Mouse (Mus musculus) myocyte (in vitro differentiated cells): ENCODE measurements around the gene Slc25a36. TPM values are rescaled to one million over a fixed set of nuclear protein-coding genes. Genes with fewer than 3 reads are reported as not detected.

Experiments
- H3K27me3 ChIP-seq: one replicate; pipeline ENCODE4 v1.6.1; 2011; ENCODE audit not compliant: control insufficient read depth, insufficient read depth, insufficient read length
- H3K36me3 ChIP-seq: one replicate; pipeline ENCODE4 v1.6.1; 2011; ENCODE audit not compliant: control insufficient read depth, insufficient read depth
- H3K4me2 ChIP-seq: one replicate; pipeline ENCODE4 v1.6.1; 2011; ENCODE audit warnings: low read depth, control low read depth
- H3K4me3 ChIP-seq: one replicate; pipeline ENCODE4 v1.5.1; 2011; ENCODE audit warnings: mild to moderate bottlenecking, control low read depth, moderate library complexity
- H3K79me2 ChIP-seq: one replicate; pipeline ENCODE4 v1.6.1; 2011; ENCODE audit not compliant: control insufficient read depth, insufficient read depth
- H3ac ChIP-seq: one replicate; pipeline ENCODE4 v1.6.1; 2011; ENCODE audit not compliant: control insufficient read depth, insufficient read length
- CEBPB ChIP-seq: IDR thresholded peaks from 2 replicates; pipeline ENCODE4 v1.6.1; 2011; ENCODE audit warnings: mild to moderate bottlenecking, moderate library complexity; ENCODE audit not compliant: poor library complexity, insufficient read depth, severe bottlenecking
- E2F4 ChIP-seq: IDR thresholded peaks from one replicate; pipeline ENCODE4 v1.6.1; 2011; ENCODE audit warnings: mild to moderate bottlenecking, control low read depth, moderate library complexity; ENCODE audit not compliant: insufficient read depth
- MAX ChIP-seq: IDR thresholded peaks from one replicate; pipeline ENCODE4 v1.6.1; 2011; ENCODE audit warnings: low read depth, mild to moderate bottlenecking, control low read depth
- MYOD1 ChIP-seq, 3 experiments: IDR thresholded peaks; one replicate each; pipeline ENCODE4 v1.6.1; 2011; ENCODE audit warnings: control low read depth in 2 of 3, low read depth in 2 of 3, mild to moderate bottlenecking in 2 of 3, moderate library complexity in 1 of 3; ENCODE audit not compliant: insufficient read length in 2 of 3, control insufficient read depth in 1 of 3
- MYOG ChIP-seq, 3 experiments: IDR thresholded peaks; one replicate each; pipeline ENCODE4 v1.6.1; 2011; ENCODE audit warnings: control low read depth in 2 of 3, low read depth in 2 of 3, mild to moderate bottlenecking in 2 of 3; ENCODE audit not compliant: insufficient read length in 2 of 3, control insufficient read depth in 1 of 3, insufficient read depth in 1 of 3
- POLR2A ChIP-seq: IDR thresholded peaks from one replicate; pipeline ENCODE4 v1.6.1; 2011; ENCODE audit warnings: low read depth, mild to moderate bottlenecking, control low read depth, moderate library complexity; ENCODE audit not compliant: insufficient read length
- POLR2AphosphoS2 ChIP-seq: IDR thresholded peaks from one replicate; pipeline ENCODE4 v1.6.1; 2011; ENCODE audit warnings: low read depth, control low read depth; ENCODE audit not compliant: insufficient read length
- REST ChIP-seq: IDR thresholded peaks from one replicate; pipeline ENCODE4 v1.6.1; 2011; ENCODE audit warnings: mild to moderate bottlenecking, control low read depth, moderate library complexity; ENCODE audit not compliant: insufficient read depth, insufficient read length
- TCF12 ChIP-seq: IDR thresholded peaks from one replicate; pipeline ENCODE4 v1.6.1; 2011; ENCODE audit warnings: mild to moderate bottlenecking, control low read depth; ENCODE audit not compliant: poor library complexity, insufficient read depth, severe bottlenecking
- TCF3 ChIP-seq: IDR thresholded peaks from one replicate; pipeline ENCODE4 v1.6.1; 2011; ENCODE audit warnings: low read depth, control low read depth; ENCODE audit not compliant: insufficient read length
- USF1 ChIP-seq: IDR thresholded peaks from one replicate; pipeline ENCODE4 v1.6.1; 2011; ENCODE audit warnings: low read depth, mild to moderate bottlenecking, control low read depth, moderate library complexity
- polyA plus RNA-seq: library from polyadenylated mRNA; unstranded; fragments of >200 nt; fragmentation: generic; extraction: Trizol; gene quantifications from one replicate; pipeline ENCODE4 v1.2.1, GENCODE M21; 2012; ENCODE audit warnings: missing spikeins

Slc25a36 gene
- polyA plus RNA-seq, 1 experiment, result 6.5 TPM

DNA sequence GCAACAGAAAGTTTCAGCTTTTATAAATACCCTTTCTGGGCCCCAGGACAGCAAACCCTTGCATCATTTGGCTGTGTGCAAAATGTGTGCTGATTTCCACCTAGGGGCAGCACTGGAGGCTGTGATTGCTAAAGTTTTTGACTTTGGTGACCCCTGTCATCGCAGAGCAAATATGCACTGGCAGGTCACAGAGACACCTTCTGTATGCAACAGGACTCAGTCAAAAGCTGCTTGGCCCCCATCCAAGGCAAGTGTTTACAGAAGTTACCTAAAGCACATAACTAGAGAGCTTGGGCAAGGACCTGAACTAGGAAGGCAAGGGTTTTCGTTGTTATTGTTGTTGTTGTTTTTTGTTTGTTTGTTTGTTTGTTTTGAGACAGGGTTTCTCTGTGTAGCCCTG, 36.3 kb upstream of the Slc25a36 start:
- H3K36me3 ChIP-seq, result no peaks in the 10 kb centered on the region
- H3K4me3 ChIP-seq, result no peak overlapping the region
- peaks cover 3% of the 10 kb centered on the region for H3K27me3 ChIP-seq
- TF ChIP-seq E2F4, result no peak
- TF ChIP-seq POLR2AphosphoS2, result no peak
- no peak for TF ChIP-seq REST
- H3ac ChIP-seq, result no peak overlapping the region
- H3K4me2 ChIP-seq, result no peak overlapping the region
- no peaks in the 10 kb centered on the region for H3K79me2 ChIP-seq

DNA sequence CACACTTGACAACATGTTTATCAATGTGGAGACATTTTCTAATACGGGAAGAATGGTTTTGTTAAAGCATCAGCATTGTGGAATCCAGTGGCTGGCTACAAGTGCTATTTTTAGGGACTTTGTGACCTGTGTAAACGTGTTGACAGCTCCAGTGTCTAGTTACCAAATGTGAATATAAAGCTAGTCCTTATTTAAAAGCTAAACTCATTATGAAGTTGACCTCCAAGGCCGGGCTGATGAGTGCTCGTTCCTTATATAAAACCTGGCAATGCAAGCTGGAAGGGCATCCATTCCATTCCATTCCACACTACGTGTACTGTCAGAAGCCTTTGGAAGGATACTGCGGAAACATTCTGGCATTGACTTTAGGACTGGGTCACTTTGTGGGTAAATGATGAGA, 34.4 kb upstream of the Slc25a36 start:
- Histone ChIP-seq H3K27me3 (peaks cover 9% of the 10 kb centered on the region), H3K36me3 (no peaks in the 10 kb centered on the region), H3K4me3 (no peak overlapping the region), H3K4me2 (no peak overlapping the region), H3ac (no peak overlapping the region), H3K79me2 (no peaks in the 10 kb centered on the region)
- TF ChIP-seq POLR2AphosphoS2 (no peak), MYOG (IDR thresholded peaks at IDR 0.05; ENCODE audit: control insufficient read depth in 1 of 3, insufficient read depth in 1 of 3, insufficient read length in 2 of 3, low read depth in 2 of 3) (no peak), CEBPB (no peak), MYOD1 (IDR thresholded peaks at IDR 0.05; ENCODE audit: control insufficient read depth in 1 of 3, insufficient read length in 2 of 3, low read depth in 2 of 3) (no peak)

- Histone ChIP-seq H3K79me2 (no peaks in the 10 kb centered on the region), H3K27me3 (peaks cover 15% of the 10 kb centered on the region), H3K4me3 (no peak overlapping the region), H3K4me2 (no peak overlapping the region), H3K36me3 (no peaks in the 10 kb centered on the region), H3ac (no peak overlapping the region)
- TF ChIP-seq POLR2A (no peak), E2F4 (no peak), POLR2AphosphoS2 (no peak), REST (no peak), CEBPB (no peak)
Measured at GRCm38 (mm10) chr9:97143416-97143815, 32.5 kb upstream of the Slc25a36 start.

- no peak overlapping the region for H3K4me3 ChIP-seq
- no peaks in the 10 kb centered on the region for H3K36me3 ChIP-seq
- H3K79me2 ChIP-seq, result no peaks in the 10 kb centered on the region
- H3K27me3 ChIP-seq, result peaks cover 15% of the 10 kb centered on the region
- TF ChIP-seq MYOG (IDR thresholded peaks at IDR 0.05; ENCODE audit: control insufficient read depth in 1 of 3, insufficient read depth in 1 of 3, insufficient read length in 2 of 3, low read depth in 2 of 3) (no peak), TCF3 (no peak), CEBPB (no peak)
- H3K4me2 ChIP-seq, result no peak overlapping the region
- no peak overlapping the region for H3ac ChIP-seq
Measured at GRCm38 (mm10) chr9:97142558-97142957, 31.6 kb upstream of the Slc25a36 start.

DNA sequence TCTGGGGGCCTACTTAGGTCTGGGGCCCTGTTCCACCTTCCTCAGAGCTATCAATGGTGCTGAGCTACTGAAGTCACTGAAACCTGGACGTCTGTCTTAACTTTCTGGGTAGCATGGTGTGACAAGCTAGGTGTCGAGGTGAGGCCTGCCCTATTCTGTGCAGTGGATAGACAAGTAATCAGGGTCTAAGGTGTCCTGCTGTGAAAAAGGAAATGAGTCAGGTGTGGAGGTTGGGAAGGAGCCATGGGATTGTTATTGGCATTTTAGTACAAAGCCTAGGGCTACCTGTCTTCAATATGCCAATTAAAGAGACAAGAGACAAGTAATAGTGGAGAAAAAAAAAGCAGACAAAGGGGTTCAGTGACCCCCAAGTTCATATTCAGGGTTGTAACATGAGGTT, 30.8 kb upstream of the Slc25a36 start:
- peaks cover 15% of the 10 kb centered on the region for H3K27me3 ChIP-seq
- no peak overlapping the region for H3K4me2 ChIP-seq
- no peaks in the 10 kb centered on the region for H3K79me2 ChIP-seq
- TF ChIP-seq USF1 (no peak), MAX (no peak), TCF12 (no peak), E2F4 (no peak), TCF3 (no peak)
- no peaks in the 10 kb centered on the region for H3K36me3 ChIP-seq
- H3K4me3 ChIP-seq, result no peak overlapping the region
- H3ac ChIP-seq, result no peak overlapping the region

DNA sequence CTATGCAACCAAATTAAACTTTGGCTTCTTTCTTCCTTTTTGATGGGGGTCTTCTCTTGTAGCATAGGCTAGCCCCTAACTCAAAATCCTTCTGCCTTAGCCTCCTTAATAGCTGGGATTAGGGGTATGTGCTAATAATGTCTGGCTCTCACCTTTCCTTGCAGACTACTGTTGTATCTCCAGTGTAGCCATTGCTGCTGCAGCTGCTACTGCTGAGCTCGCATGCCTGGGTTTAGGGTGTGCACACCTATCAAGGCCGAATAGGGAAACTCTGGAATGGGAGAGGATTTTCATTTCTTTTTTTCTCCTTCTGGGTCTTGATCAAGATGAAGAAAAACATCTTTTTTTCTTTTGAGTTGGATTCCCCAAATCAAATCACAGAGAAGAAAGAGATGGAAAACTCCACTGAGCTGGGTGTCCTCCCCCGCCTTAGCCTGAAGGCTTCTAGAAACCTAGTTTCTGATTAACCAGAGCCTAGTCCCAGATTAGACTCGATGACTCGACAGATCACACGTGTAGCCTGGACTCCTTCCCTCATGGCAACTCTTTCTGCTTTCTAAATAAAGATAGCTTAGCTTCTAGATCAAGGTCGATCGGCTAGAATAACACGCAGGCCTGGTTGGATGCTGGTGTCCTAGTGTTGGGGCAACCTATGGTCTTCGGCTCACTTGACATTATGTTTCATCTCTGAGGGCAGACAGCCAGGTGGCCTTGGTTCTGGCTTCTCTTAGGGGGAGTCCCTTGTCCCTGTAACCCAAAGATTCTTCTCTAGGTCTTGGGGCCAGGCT, 29.4 kb upstream of the Slc25a36 start:
- Histone ChIP-seq H3K36me3 (no peaks in the 10 kb centered on the region), H3K79me2 (no peaks in the 10 kb centered on the region), H3K4me2 (no peak overlapping the region), H3K27me3 (peaks cover 15% of the 10 kb centered on the region), H3ac (no peak overlapping the region), H3K4me3 (no peak overlapping the region)
- TF ChIP-seq POLR2A (no peak), POLR2AphosphoS2 (no peak), REST (no peak), CEBPB (no peak), E2F4 (no peak), TCF3 (no peak), TCF12 (no peak), MAX (no peak), MYOG (IDR thresholded peaks at IDR 0.05; ENCODE audit: control insufficient read depth in 1 of 3, insufficient read depth in 1 of 3, insufficient read length in 2 of 3, low read depth in 2 of 3) (no peak)
